ENCODE assay signal across 24 mouse cellular contexts in genomic region chr14:16699228-16699627, GRCm38 (mm10).
DNase-seq lines count a peak whose midpoint lies in the region; ATAC-seq and TF ChIP-seq lines count a peak whose summit lies in the region.
"Had no signal": no experiment of that assay in that cellular context is flagged by ENCODE, and none has a peak within 500 bp of the region (broad histone marks: within the 10 kb centered on the region; RNA-seq: fewer than 3 reads in every experiment).

No protein-coding gene starts in this region.

- H3K4me2 ChIP-seq in kidney, embryonic 16.5 days (replicated peaks; ENCODE audit: low read depth, low read length): no peak overlapping the region
- H3K4me2 ChIP-seq: embryonic facial prominence, embryonic 15.5 days; forebrain, embryonic 15.5 days; heart, embryonic 12.5 days; hindbrain, embryonic 15.5 days had no signal

- no peak overlapping the region for H3K27ac ChIP-seq in kidney, embryonic 16.5 days (ENCODE audit: low read length)
- no peak overlapping the region for H3K27ac ChIP-seq in testis, adult 2 months (ENCODE audit: control insufficient read depth, insufficient read depth, low read depth, low read length)
- H3K27ac ChIP-seq: embryonic facial prominence, embryonic 15.5 days; forebrain, embryonic 10.5 days; forebrain, embryonic 15.5 days; hindbrain, embryonic 15.5 days had no signal

- no peaks in the 10 kb centered on the region for H3K9me3 ChIP-seq in kidney, embryonic 16.5 days (ENCODE audit: low read length)
- H3K9me3 ChIP-seq: embryonic facial prominence, embryonic 15.5 days; forebrain, embryonic 10.5 days; forebrain, embryonic 15.5 days; G1E; heart, embryonic 12.5 days; hindbrain, embryonic 15.5 days had no signal

- peak; percentile 14 for DNase-seq in adrenal gland, adult 2 months
- no peak for DNase-seq in adrenal gland, postnatal 4 days (ENCODE audit: low spot score in 2 of 2)
- peak; percentile 3 for DNase-seq in kidney, adult 11 months
- no peak for DNase-seq in testis, postnatal 14 days (ENCODE audit: low spot score)
- DNase-seq in layer of hippocampus, postnatal 10 days (ENCODE audit: low spot score in 2 of 2): no peak
- DNase-seq: adrenal gland, postnatal 25 days; B cell, adult 2 months; cerebellum, adult 11 months; cerebellum, adult 8-10 months; cerebellum, postnatal 14 days; embryo, embryonic 11 days; gastrocnemius, postnatal 36 days; heart, adult 18-20 months; heart, postnatal 36 days had no signal

- H3K4me3 ChIP-seq in kidney, embryonic 16.5 days (ENCODE audit: low read length): no peak overlapping the region
- peak overlapping the region; percentile 21; the same call in 1 of the 2 replicates for H3K4me3 ChIP-seq in testis, adult 2 months (ENCODE audit: control insufficient read depth, low read depth, low read length)
- H3K4me3 ChIP-seq: embryonic facial prominence, embryonic 15.5 days; erythroblast, embryonic 14.5 days; forebrain, embryonic 10.5 days; forebrain, embryonic 15.5 days; heart, embryonic 12.5 days; hindbrain, embryonic 15.5 days had no signal

- TF ChIP-seq CTCF in testis, adult 2 months (IDR thresholded peaks at IDR 0.05; ENCODE audit: control insufficient read depth, insufficient read depth, insufficient replicate concordance, low read depth, low read length): no peak

- peaks cover 5% of the 10 kb centered on the region; the same call in 1 of the 2 replicates for H3K4me1 ChIP-seq in kidney, embryonic 16.5 days (ENCODE audit: insufficient read depth, low read length)
- H3K4me1 ChIP-seq in testis, adult 2 months (ENCODE audit: control insufficient read depth, insufficient read depth, low read length): no peaks in the 10 kb centered on the region
- H3K4me1 ChIP-seq: embryonic facial prominence, embryonic 15.5 days; forebrain, embryonic 15.5 days; hindbrain, embryonic 15.5 days had no signal

- H3K9ac ChIP-seq in kidney, embryonic 16.5 days (replicated peaks; ENCODE audit: low read length): no peak overlapping the region
- H3K9ac ChIP-seq: embryonic facial prominence, embryonic 15.5 days; forebrain, embryonic 15.5 days; heart, embryonic 12.5 days; hindbrain, embryonic 15.5 days had no signal

- no peak for ATAC-seq in kidney, embryonic 16.5 days (ENCODE audit: low FRiP score, low TSS enrichment)
- ATAC-seq: CD4-positive, CD25-positive, alpha-beta regulatory T cell, adult 4 months; forebrain, embryonic 15.5 days had no signal

- TF ChIP-seq POLR2A in testis, adult 2 months (IDR thresholded peaks at IDR 0.05; ENCODE audit: control insufficient read depth, low read depth, low read length): no peak

- WGBS in kidney, embryonic 16.5 days: 71% methylated on average over 4 of the region's 4 CpGs

- H3K36me3 ChIP-seq in kidney, embryonic 16.5 days (ENCODE audit: insufficient read depth, low read length): no peaks in the 10 kb centered on the region
- no peaks in the 10 kb centered on the region for H3K36me3 ChIP-seq in testis, adult 2 months (ENCODE audit: control insufficient read depth, insufficient read depth, low read length)
- H3K36me3 ChIP-seq: embryonic facial prominence, embryonic 15.5 days; forebrain, embryonic 10.5 days; forebrain, embryonic 15.5 days; G1E; heart, embryonic 12.5 days; hindbrain, embryonic 15.5 days had no signal

- no peaks in the 10 kb centered on the region for H3K27me3 ChIP-seq in kidney, embryonic 16.5 days (ENCODE audit: insufficient read depth, low read length)
- H3K27me3 ChIP-seq in testis, adult 2 months (ENCODE audit: control insufficient read depth, insufficient read depth, low read length): no peaks in the 10 kb centered on the region
- H3K27me3 ChIP-seq: embryonic facial prominence, embryonic 15.5 days; forebrain, embryonic 15.5 days; heart, embryonic 12.5 days; hindbrain, embryonic 15.5 days had no signal

Comparison
In these comparisons a context has a peak if more than half of its experiments do, and no peak if none do; other contexts are left out.
1. DNase-seq: peak in adrenal gland, adult 2 months (single experiment) and kidney, adult 11 months (single experiment); none in adrenal gland, postnatal 4 days (0 of 2), testis, postnatal 14 days (single experiment) and layer of hippocampus, postnatal 10 days (0 of 2).